Mouse (Mus musculus) right cerebral cortex, postnatal 10 days (tissue): ENCODE results near the gene Tln2.

Experiments
- DNase-seq, 2 experiments: peaks; one replicate each; pipeline ENCODE4 v3.0.0; 2021; ENCODE audit warnings: low spot score in 2 of 2

Gene Tln2

DNA sequence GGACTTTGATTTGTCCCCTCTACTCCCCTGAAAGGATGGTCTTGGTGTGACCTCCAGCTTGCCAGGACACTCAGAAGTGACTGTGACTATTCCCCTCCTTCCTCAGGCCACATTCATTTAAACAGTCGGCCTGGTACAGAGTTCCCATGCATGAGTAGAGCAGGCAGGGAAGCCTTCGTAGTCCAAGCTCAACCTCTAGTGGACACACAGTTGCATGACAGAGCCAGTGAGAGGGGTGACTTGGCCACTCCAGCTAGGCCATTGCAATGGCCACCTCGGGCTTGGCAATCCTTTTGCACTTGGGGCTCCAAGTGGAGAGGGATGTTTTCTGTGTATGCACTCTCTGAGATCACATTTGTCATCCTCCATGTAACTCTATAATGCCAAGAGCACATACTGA lies 285.2 kb downstream of the Tln2 start:
- DNase-seq, result no peak

DNA sequence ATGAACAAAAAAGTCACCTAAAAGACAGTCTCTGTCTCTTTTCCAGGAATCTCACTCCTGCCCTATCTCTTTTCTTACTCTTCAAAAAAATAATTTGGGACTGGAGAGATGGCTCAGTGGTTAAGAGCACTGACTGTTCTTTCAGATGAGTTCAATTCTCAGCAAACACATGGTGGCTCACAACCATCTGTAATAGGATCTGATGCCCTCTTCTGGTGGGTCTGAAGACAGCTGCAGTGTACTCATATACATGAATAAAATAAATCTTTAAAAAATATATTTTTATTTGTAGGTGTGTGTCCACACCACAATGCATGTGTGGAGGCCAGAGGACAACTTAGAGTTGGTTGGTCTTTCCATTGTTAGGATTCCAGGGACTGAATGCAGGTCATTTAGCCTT lies 286.1 kb downstream of the Tln2 start:
- no peak for DNase-seq

DNA sequence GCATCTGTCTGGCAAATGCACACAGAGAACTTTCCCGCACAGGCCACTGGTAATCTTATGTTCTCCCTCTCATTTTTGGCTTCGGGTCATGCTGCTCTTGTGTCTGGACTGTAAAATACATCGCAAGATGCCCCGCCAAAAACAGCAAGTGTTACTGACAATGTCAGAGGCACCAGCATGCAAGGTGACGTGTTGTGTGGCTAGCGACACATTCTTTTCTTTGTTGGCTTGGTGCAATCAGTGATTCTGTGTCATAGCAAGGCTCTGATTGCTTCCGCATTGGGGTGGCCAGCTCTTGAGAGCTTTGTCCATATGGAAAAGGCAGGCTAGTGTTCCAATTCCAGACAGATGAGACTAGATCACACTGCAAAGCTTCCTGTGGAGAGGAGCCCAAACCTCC lies 288.8 kb downstream of the Tln2 start:
- no peak for DNase-seq

DNA sequence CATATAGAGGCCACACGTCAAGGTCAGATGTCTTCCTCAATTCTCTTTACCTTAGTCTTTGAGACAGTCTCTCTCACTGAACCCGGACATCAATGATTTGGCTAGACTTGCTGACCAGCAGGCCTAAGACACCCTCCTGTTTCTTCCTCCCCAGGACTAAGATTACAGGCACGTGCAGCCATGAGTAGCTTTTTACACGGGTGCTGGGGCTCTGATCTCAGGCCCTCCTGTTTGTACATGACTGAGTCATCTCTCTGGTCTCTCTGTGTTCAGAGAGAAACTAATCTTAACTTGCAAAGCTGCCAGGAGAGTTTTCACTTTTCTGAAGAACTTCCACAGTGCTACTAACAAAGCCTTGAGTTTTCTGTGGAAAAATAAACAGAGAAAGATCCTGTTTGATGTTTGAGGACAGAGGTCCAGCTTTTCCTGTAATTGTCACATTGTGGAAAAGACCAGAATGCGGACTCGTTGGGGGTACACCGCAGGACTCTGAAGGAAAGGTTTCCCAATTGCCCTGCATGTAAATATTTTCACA lies 289.4 kb downstream of the Tln2 start:
- no peak for DNase-seq

DNA sequence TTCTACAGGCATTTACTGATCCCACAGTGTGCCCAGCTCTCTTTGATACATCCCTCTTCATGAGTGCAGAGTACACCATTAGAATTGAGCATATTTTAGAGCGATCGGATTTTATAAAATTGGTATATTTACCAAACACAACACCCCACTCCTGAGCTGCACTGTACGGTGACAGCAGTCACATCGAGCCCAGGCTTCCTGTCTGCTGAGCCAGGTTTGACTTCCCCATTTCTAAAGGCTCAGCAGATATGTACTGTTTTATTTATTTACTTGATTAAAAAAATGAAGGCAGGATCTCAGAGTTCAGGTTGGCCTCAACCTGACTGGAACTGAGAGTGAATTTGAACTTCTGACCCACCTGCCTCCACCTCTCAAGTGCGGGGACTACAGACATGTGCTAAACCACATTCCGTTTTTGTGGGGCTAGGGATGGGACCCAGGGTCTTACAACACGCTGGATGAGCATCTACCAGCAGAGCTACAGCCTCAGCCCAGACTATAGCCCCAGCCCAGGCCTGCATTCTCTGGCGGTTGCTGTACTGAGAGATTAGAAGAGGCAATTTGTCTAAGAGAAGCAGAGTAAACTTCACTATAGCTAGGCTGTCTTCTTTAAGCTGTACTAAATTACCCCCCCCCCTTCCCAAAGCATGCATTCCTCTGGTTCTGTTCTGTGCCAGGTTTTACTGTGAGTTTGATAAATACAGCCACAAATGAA lies 292.1 kb downstream of the Tln2 start:
- no peak for DNase-seq

DNA sequence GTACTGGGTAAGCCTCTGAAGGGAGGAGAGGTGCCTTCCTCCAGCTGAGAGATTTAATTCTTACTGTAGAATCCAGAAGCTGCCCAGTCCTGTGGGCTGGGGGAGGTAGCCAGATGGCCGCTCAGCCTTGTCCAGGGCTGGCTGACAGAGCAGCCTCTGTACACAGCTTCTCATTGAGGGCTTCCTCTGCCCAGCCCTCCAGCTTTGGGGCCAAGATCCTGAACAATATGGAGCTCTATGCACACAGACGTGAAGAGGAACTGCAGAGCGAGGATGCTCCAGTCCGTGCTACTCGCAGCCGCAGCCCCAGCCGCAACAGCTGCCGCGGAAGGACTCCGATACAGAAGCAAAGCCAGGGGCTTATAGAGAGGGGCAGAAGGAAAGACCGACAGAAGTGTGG lies 294.0 kb downstream of the Tln2 start:
- peak; percentile 66 to 79 for DNase-seq

DNA sequence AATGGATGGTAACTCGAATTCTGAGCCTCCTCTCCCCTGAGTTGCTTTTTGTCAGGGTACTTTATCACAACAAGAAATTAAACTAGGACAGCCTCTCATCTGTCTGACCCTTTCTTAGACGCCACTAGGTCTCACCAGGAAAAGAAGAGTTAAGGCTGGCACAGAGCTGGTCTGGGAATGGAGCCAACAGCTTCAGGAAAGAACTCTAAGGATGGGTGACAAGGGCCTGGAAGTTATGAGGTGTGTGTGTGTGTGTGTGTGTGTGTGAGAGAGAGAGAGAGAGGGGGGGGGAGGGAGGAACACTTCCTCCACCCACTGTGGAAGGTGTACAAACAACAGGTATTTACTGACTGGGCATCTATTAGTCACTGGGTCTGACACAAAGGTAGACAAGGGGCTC lies 294.6 kb downstream of the Tln2 start:
- peak; percentile 63 to 70 for DNase-seq

DNA sequence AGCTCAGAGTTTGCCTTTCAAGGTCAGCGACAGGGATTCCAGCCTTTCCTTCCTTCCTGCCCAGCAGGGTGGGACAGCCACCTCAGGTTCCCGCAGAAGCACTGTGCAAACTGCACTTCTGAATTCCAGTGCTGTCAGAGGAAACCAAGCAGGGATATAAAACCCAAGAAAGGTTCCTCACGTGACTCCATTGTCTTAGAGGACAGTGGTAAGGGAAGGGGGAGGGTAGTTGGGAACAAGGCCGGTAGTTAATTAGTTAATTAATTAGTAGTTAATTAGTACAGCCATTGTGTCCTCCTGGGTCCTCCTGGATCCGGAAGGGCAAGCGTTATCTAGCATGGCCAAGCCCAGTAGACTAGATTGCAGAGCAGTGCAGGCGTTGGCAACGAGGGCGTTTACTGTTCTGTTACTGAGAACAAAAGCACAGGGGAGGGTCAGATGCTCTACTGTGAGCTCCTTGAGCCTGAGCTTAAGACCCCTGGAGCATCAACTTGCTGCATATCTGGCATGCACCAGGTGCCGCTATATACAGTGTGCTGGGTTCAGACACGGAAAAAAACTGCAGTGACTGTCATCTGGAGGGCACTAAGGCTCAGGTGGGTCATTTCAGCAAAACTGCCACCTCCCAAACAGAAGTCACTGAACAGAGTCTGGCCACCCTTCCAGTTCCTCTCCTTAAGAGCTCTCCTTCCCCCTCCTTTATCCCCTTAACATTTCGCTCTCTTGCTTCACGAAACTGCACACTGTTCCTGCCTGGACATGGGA lies 298.5 kb downstream of the Tln2 start:
- no peak for DNase-seq

DNA sequence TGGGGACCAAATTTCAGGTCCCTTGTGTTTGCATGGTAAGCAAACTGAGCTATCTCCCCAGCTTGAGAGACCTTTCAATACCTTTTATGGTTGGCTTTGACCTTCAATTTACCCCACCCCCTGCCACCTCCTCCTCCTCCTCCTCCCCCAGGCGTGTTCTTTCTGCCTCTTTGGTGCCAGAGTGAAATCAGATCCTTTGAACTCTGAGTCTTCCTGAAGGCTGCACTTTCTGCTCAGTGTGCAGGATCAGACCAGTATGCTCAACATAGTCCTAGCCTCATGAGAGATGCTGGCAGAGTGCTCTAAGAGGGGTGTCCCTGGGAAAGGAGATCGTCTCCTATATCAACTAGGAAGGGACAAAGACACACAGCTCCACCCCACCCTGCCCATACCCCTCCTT lies 309.4 kb downstream of the Tln2 start:
- DNase-seq, result no peak

DNA sequence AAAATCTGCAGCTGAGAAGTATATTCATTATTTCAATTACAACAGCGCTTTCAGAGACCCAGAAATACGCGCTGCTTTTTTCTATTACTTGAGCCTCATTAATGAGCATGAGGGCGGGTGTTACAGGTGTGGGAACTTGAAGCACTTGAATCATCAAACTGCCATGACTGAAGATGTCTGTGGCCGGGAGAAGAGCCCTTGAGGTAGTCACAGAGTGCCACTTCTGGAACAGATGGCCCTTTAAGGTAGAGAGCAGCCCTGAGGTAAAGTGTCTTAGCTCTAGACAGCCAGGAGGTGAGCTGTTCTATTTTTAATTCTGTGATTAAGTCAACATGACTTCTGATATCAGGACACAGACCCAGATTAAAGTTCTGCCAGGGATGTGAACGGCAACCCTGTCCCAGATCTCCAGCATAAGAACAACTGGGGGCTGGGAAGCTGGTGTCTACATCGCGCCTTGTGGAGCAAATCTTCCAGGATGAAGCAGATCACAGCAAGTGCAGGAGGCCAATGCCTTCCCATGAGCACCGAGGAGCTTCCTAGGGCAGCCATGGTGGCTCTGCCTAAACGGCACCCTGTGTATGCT lies 312.0 kb downstream of the Tln2 start:
- no peak for DNase-seq

DNA sequence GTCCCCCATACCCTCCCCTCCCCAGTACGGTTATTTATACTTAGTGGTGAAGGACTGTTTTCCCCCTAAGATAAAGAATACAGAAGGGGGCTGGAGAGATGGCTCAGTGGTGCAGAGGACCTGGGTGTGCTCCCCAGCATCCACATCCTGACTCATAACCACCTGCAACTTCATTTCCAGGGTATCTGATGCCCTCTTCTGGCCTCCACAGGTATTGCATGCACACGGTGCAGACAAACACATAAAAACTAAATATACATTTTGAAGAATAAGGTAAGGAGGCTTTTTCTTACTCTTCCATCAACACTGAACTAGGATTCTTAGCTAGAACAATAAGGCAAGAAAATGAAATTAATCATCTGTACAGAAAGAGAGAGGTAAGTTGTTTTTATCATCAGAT lies 314.2 kb downstream of the Tln2 start:
- DNase-seq, result no peak

DNA sequence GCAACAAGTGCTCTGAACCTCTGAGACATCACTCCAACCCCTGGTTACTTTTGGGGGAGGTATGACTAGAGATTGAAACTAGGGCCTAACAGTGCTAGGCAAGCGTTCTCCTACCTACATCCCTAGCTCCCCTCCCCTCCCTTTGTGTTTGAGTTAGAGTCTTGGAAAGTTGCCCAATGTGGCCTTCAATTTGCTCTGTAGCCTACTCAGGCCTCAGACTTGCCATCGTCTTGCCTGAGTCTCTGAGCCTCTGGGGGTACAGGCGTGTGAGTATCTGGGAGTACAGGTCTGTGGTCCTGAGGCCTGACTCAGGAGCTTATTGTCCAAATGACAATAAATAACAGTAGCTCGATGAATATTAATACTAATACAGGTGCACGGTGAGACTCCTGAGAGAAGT lies 317.8 kb downstream of the Tln2 start:
- DNase-seq, result no peak

DNA sequence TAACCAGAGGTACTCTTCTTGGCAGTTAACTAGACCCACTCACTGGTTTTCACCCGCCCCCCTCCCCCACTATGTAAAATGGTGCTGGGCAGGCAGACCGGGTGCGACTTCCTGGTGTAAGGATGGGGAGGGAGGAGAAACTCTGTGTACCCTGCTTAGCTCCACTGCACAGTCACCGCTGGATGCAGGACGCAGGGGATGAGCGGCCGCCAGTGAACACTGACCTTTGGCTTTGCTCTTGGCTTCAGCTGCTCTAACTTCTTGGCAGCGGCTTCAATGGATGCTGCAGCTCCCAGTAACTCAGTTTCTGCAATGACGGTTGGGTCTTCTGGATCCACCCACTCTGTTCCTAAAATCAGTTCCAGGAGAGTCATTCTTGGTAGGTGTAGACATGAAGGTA lies 319.0 kb downstream of the Tln2 start:
- DNase-seq, result no peak

DNA sequence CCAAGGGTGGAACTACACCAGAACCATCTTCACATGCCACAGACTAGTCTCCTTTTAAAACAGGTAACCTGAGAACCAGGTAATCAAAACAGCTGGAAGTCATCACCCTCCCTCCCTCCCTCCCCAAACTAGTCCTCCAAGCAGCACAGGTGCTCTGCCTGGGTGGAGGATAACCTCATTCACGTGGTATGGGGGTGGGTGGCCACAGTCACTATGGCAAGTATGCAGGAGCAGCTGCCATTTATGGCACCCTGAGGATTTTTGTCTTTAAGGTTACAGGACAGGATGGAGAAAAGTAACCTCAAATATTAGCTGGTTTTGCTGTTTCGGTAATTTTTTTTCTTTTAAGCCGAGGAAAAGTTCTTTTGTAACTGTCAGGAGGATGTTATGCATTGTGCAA lies 322.5 kb downstream of the Tln2 start:
- no peak for DNase-seq

DNA sequence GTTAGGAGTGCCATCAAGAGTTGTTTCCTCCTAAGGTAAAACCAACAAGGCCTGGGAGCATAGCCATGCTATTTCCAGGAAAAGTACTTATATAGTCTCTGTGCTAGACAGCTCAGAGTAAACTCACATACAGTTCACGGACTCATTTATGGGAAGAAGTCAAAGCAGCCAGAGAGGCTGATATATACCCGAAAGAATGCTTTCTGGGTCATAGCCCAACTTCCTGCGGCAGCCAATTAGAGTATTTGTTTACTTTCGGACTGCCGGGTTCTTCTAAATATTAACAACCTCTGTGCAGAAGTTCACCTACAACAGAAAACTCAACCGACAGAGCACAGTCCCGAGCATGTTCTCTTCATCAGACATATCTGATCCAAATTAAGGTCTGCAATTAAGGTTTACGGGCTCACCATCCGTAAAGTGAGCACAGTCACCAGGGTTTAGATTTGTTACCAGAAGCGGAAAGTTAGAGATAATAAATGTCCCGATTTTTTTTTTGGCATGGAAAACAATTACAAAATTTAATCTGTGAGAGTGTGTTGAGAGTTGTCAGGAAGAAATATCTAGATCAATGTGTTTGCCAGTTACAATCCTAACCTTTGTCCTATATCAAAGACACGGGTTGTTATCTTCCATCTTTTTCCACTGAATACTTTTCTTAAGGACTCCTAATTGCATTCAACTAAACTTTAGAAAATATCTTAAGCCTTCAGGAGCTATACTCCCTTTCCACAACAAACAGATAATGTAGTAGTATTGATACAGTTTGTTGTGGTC lies 323.9 kb downstream of the Tln2 start:
- no peak for DNase-seq

DNA sequence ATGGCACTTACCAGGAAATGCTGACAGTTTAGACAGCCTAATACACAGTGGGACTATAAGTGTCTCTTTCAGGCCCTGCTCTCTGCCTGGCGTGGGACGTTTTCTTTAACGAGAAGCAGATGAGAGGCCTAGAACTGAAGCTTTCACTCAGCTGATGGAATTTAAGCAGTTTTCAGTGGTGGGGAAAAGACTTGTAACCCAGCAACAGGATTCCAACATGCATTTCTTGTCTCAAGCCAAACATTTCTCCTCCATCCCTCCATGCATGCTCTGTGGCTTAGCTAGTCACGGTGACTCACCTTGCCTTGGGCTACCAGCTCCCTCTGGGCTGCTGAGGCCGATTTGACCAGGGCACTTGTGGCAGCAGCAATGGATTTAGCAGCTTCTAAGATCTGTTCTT lies 330.5 kb downstream of the Tln2 start:
- DNase-seq, result no peak

DNA sequence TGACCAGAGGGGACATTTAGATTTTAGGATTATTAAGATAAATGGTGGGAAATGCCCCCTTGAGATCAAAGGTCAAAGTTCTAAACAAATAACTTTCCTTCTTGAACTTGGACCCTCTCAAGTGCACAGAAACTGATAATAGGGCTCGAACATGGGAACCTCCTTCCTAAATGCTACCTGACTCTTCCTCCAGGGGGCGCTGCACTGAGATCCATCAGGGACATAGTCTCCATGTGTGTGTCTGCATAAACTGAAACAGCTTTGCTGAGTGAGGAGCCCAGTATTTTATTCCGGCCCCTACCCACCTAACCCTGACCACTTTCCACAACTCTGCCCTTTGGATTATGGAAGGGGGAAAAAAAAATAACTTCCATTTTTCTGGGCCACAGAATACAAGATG lies 339.1 kb downstream of the Tln2 start:
- DNase-seq, result no peak

DNA sequence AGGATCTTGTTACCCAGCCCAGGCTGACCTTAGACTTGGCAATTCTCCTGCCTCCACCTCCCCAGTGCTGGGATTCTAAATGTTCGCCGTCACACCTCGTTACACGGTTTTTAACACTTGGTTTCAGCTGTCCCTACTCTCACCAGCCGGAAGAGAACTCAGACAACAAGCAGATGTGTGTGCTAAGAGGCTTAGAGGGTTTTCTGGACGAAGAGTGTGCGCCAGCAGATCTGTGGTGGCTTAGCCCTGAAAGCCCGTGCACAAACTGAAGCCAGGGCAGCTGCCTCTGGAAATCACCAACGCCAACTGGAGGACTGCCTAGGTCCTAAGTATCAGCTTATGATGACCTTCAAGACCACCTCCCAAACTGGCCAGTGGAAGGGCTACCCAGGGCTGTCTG lies 341.5 kb downstream of the Tln2 start:
- no peak for DNase-seq

DNA sequence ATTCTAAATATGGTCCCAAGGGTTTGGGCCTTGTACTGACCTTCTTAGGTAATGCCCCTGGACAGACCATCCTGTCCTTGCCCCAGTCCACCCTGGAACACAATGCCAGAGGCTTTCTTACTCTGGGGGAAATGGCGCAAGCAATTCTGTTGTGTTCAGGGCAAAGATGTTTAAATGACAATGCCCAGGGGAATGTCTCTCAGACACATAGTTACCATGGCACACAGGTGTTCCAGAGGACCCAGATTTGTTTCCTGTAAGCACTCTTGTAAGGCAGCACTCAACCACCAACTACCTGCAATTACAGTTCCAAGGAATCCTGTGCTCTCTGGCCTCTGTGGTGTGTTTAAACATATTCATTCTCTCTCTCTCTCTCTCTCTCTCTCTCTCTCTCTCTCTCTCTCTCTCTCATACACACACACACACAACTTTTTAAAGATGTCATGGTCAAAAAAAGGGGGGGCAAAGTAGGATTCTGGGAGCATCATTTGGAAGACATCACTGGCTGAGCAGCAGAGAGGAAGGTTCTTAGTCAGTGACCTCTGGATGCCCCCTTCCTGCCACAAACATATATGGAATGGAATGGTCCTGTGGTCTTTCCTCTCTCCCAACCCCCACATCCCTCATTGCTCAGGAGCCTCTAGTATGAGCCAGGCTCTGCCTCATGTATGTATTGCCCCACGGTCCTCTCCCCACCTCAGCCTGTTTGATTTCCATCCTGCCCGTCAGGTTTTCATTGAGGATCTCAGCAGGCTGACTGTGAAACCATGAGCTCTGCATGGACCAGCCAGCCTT lies 345.1 kb downstream of the Tln2 start:
- DNase-seq, result no peak

DNA sequence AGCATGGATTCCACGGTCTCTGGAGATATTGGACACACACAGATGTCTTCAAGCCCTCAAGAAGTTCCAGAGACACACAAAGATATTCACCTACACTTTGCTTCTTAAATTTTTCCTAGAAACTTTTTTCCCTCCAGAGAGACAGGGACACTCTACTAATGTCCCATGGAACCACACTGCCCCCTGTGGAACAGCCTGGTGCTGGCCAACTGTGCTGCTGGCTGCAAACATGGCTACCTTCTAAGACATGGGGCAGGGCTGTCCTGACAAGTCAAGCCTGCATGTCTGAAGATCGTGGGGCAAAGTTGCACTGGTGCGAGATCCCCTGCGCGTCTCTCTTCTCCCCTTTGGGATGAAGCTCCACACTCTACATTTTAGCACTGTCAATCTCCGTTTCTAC lies 346.2 kb downstream of the Tln2 start:
- DNase-seq, result peak; percentile 77 to 84

DNA sequence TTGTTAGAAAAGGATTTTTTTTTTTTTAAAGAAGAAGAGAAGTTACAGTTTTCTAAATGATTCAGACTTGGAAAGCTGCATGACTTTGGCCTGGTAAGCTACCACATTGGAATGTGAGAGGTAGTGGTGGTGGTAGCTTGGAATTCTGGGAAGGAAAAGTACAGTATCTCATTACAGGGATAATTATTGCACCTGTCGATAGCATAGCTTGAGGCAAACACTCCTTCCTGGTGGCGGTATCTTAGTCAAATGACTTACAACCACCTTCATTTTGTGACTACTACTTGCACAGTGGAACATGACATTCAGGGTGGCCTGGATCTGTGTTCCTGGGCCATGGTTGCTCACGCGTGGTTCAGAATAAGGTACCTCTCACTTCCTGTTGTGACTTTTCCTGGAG lies 348.3 kb downstream of the Tln2 start:
- DNase-seq, result no peak
